In the genomic region with DNA sequence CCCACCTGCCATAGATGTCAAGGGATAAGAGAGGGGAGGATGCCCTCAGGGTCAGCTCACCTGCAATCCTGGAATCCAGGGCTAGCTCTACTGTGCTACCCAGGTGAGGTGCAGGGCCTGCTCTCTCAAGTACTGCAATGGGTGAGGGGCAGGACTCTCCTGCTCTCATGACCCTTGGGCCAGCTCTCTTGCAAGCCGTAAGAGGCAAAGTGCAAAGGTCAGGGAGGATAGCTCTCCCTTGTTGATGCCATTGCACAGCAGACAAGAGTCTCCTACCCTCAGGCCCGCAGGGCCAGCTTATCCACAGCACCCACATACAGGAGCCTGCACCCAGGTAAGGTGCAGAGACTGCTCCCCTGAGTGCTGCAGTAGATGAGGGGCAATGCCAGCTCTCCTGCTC, we compare ENCODE assay signal across 21 mouse cellular contexts. TPM values are rescaled to one million over a fixed set of nuclear protein-coding genes. Genes with fewer than 3 reads are reported as not detected.
DNase-seq lines count a peak whose midpoint lies in the region; ATAC-seq and TF ChIP-seq lines count a peak whose summit lies in the region.
"Had no signal": no experiment of that assay in that cellular context is flagged by ENCODE, and none has a peak within 500 bp of the region (broad histone marks: within the 10 kb centered on the region; RNA-seq: fewer than 3 reads in every experiment).

No protein-coding gene starts in this region.

- H3K4me3 ChIP-seq in intestine, embryonic 16.5 days (ENCODE audit: low read length), result no peak overlapping the region
- no peak overlapping the region for H3K4me3 ChIP-seq in intestine, embryonic 15.5 days (replicated peaks)
- no peak overlapping the region for H3K4me3 ChIP-seq in kidney, embryonic 15.5 days (replicated peaks)
- no peak overlapping the region for H3K4me3 ChIP-seq in neural tube, embryonic 11.5 days (ENCODE audit: low read depth, low read length)
- H3K4me3 ChIP-seq in neural tube, embryonic 15.5 days (replicated peaks), result no peak overlapping the region
- no peak overlapping the region for H3K4me3 ChIP-seq in thymus, adult 2 months (ENCODE audit: control insufficient read depth, insufficient read depth, low read length)
- H3K4me3 ChIP-seq: embryonic facial prominence, embryonic 13.5 days; gastrocnemius, adult 2 months; hindbrain, embryonic 12.5 days had no signal

- TF ChIP-seq POLR2A in thymus, adult 2 months (IDR thresholded peaks at IDR 0.05; ENCODE audit: control insufficient read depth, extremely low read depth, insufficient read depth, low read length, poor library complexity), result no peak

- H3K27me3 ChIP-seq in intestine, embryonic 16.5 days (replicated peaks; ENCODE audit: control insufficient read depth, insufficient read depth, low read length), result no peaks in the 10 kb centered on the region
- H3K27me3 ChIP-seq in intestine, embryonic 15.5 days (replicated peaks), result no peaks in the 10 kb centered on the region
- no peaks in the 10 kb centered on the region for H3K27me3 ChIP-seq in kidney, embryonic 15.5 days
- H3K27me3 ChIP-seq in neural tube, embryonic 11.5 days (ENCODE audit: control insufficient read depth, insufficient read depth, low read length), result no peaks in the 10 kb centered on the region
- no peaks in the 10 kb centered on the region for H3K27me3 ChIP-seq in neural tube, embryonic 15.5 days (replicated peaks)
- H3K27me3 ChIP-seq in thymus, adult 2 months (ENCODE audit: control insufficient read depth, insufficient read depth, low read length), result no peaks in the 10 kb centered on the region
- H3K27me3 ChIP-seq: CH12.LX; embryonic facial prominence, embryonic 13.5 days; hindbrain, embryonic 12.5 days; Patski had no signal

- H3K9ac ChIP-seq in intestine, embryonic 16.5 days (ENCODE audit: low read depth, low read length), result no peak overlapping the region
- no peak overlapping the region for H3K9ac ChIP-seq in intestine, embryonic 15.5 days
- no peak overlapping the region for H3K9ac ChIP-seq in kidney, embryonic 15.5 days
- no peak overlapping the region for H3K9ac ChIP-seq in neural tube, embryonic 11.5 days (ENCODE audit: low read length)
- H3K9ac ChIP-seq in neural tube, embryonic 15.5 days (replicated peaks), result no peak overlapping the region
- H3K9ac ChIP-seq: embryonic facial prominence, embryonic 13.5 days; hindbrain, embryonic 12.5 days had no signal

- no peak for TF ChIP-seq CTCF in thymus, adult 2 months (IDR thresholded peaks at IDR 0.05; ENCODE audit: borderline replicate concordance, control insufficient read depth, extremely low read depth, insufficient read depth, low read length, poor library complexity)

- H3K4me1 ChIP-seq in intestine, embryonic 16.5 days (ENCODE audit: control insufficient read depth, insufficient read depth, low read length), result no peaks in the 10 kb centered on the region
- no peaks in the 10 kb centered on the region for H3K4me1 ChIP-seq in intestine, embryonic 15.5 days (replicated peaks)
- no peaks in the 10 kb centered on the region for H3K4me1 ChIP-seq in kidney, embryonic 15.5 days
- H3K4me1 ChIP-seq in neural tube, embryonic 11.5 days (ENCODE audit: control insufficient read depth, insufficient read depth, low read length), result no peaks in the 10 kb centered on the region
- H3K4me1 ChIP-seq in neural tube, embryonic 15.5 days, result 0 out of 2 replicates have a peak, but pooled peaks cover 2% of the 10 kb centered on the region
- no peaks in the 10 kb centered on the region for H3K4me1 ChIP-seq in thymus, adult 2 months (replicated peaks; ENCODE audit: control insufficient read depth, insufficient read depth, low read length)
- H3K4me1 ChIP-seq: embryonic facial prominence, embryonic 13.5 days; hindbrain, embryonic 12.5 days had no signal

- ATAC-seq in intestine, embryonic 16.5 days, result peak; percentile 36
- ATAC-seq in intestine, embryonic 15.5 days, result no peak
- ATAC-seq in kidney, embryonic 15.5 days (replicated peaks; ENCODE audit: low FRiP score), result no peak
- ATAC-seq in neural tube, embryonic 11.5 days (ENCODE audit: insufficient read depth, low FRiP score, low TSS enrichment), result 0 out of 2 replicates have a peak, but pooled peaks have one; percentile 23
- ATAC-seq in neural tube, embryonic 15.5 days (ENCODE audit: low FRiP score), result no peak
- ATAC-seq: activated CD4-positive, CD25-positive, alpha-beta regulatory T cell, adult 4 months; forebrain, embryonic 14.5 days; Patski had no signal

- H3K27ac ChIP-seq in intestine, embryonic 16.5 days (ENCODE audit: low read length), result no peak overlapping the region
- H3K27ac ChIP-seq in intestine, embryonic 15.5 days, result no peak overlapping the region
- no peak overlapping the region for H3K27ac ChIP-seq in kidney, embryonic 15.5 days
- H3K27ac ChIP-seq in neural tube, embryonic 11.5 days (ENCODE audit: low read depth, low read length), result no peak overlapping the region
- no peak overlapping the region for H3K27ac ChIP-seq in neural tube, embryonic 15.5 days (replicated peaks)
- no peak overlapping the region for H3K27ac ChIP-seq in thymus, adult 2 months (ENCODE audit: control insufficient read depth, insufficient read depth, low read length)
- H3K27ac ChIP-seq: embryonic facial prominence, embryonic 13.5 days; gastrocnemius, adult 2 months; hindbrain, embryonic 12.5 days had no signal

- no peak overlapping the region for H3K4me2 ChIP-seq in intestine, embryonic 16.5 days (ENCODE audit: low read depth, low read length)
- no peak overlapping the region for H3K4me2 ChIP-seq in intestine, embryonic 15.5 days (replicated peaks)
- H3K4me2 ChIP-seq in kidney, embryonic 15.5 days, result no peak overlapping the region
- no peak overlapping the region for H3K4me2 ChIP-seq in neural tube, embryonic 11.5 days (ENCODE audit: low read depth)
- no peak overlapping the region for H3K4me2 ChIP-seq in neural tube, embryonic 15.5 days
- H3K4me2 ChIP-seq: embryonic facial prominence, embryonic 13.5 days; hindbrain, embryonic 12.5 days had no signal

- H3K9me3 ChIP-seq in intestine, embryonic 16.5 days (ENCODE audit: control insufficient read depth, low read length), result no peaks in the 10 kb centered on the region
- no peaks in the 10 kb centered on the region for H3K9me3 ChIP-seq in intestine, embryonic 15.5 days
- H3K9me3 ChIP-seq in kidney, embryonic 15.5 days (replicated peaks), result no peaks in the 10 kb centered on the region
- no peaks in the 10 kb centered on the region for H3K9me3 ChIP-seq in neural tube, embryonic 11.5 days (ENCODE audit: control insufficient read depth, low read length)
- no peaks in the 10 kb centered on the region for H3K9me3 ChIP-seq in neural tube, embryonic 15.5 days (replicated peaks)
- H3K9me3 ChIP-seq: embryonic facial prominence, embryonic 13.5 days had no signal

- H3K36me3 ChIP-seq in intestine, embryonic 16.5 days (ENCODE audit: control insufficient read depth, insufficient read depth, low read length), result no peaks in the 10 kb centered on the region
- no peaks in the 10 kb centered on the region for H3K36me3 ChIP-seq in intestine, embryonic 15.5 days
- H3K36me3 ChIP-seq in kidney, embryonic 15.5 days, result no peaks in the 10 kb centered on the region
- H3K36me3 ChIP-seq in neural tube, embryonic 11.5 days (ENCODE audit: control insufficient read depth, insufficient read depth, low read length), result no peaks in the 10 kb centered on the region
- H3K36me3 ChIP-seq in neural tube, embryonic 15.5 days, result no peaks in the 10 kb centered on the region
- no peaks in the 10 kb centered on the region for H3K36me3 ChIP-seq in thymus, adult 2 months (ENCODE audit: control insufficient read depth, insufficient read depth, low read length)
- H3K36me3 ChIP-seq: embryonic facial prominence, embryonic 13.5 days; hindbrain, embryonic 12.5 days had no signal

- peak; percentile 45 for DNase-seq in kidney, adult 9 months
- DNase-seq in neural tube, embryonic 11.5 days (ENCODE audit: low spot score), result no peak
- DNase-seq in thymus, adult 2 months, result no peak
- DNase-seq: adrenal gland, postnatal 14 days; cerebellum, adult 11-12 months; cerebellum, adult 9-10 months; cerebellum, postnatal 25 days; gastrocnemius, adult 2 months; gastrocnemius, postnatal 25 days; heart, postnatal 10 days; heart, postnatal 4 days had no signal

- 68% methylated on average over 2 of the region's 2 CpGs for WGBS in intestine, embryonic 16.5 days
- WGBS in intestine, embryonic 15.5 days, result 61% methylated on average over 2 of the region's 2 CpGs
- 76% methylated on average over 2 of the region's 2 CpGs for WGBS in kidney, embryonic 15.5 days
- 86% methylated on average over 2 of the region's 2 CpGs for WGBS in neural tube, embryonic 11.5 days
- WGBS in neural tube, embryonic 15.5 days, result 87% methylated on average over 2 of the region's 2 CpGs
- WGBS in thymus, adult 2 months, result 98% methylated on average over 2 of the region's 2 CpGs

RNA-seq across cellular contexts. Expression of a gene that starts 15.2 kb away (rescaled TPM):
- polyA plus RNA-seq in intestine, embryonic 16.5 days (2015; fragmentation: Nextera tagmentation; extraction: Ambion mirVana), result 80.8 and 82.1 TPM in 2 replicates
- polyA plus RNA-seq in intestine, embryonic 15.5 days (2015; fragmentation: Nextera tagmentation; extraction: Ambion mirVana), result 66.0 and 72.3 TPM in 2 replicates
- 78.1 and 83.8 TPM in 2 replicates for polyA plus RNA-seq in kidney, embryonic 15.5 days (2015; fragmentation: Nextera tagmentation; extraction: Ambion mirVana)
- polyA plus RNA-seq in neural tube, embryonic 11.5 days (2014; fragmentation: Nextera tagmentation; extraction: Ambion mirVana), result 68.0 and 69.1 TPM in 2 replicates
- 88.2 and 92.6 TPM in 2 replicates for polyA plus RNA-seq in neural tube, embryonic 15.5 days (2015; fragmentation: Nextera tagmentation; extraction: Ambion mirVana)
- 53.8 and 57.5 TPM in 2 replicates for polyA plus RNA-seq in thymus, adult 2 months (2012; rRNA removed)

Comparison
In these comparisons a context has a peak if more than half of its experiments do, and no peak if none do; other contexts are left out.
1. ATAC-seq: peak in intestine, embryonic 16.5 days (single experiment) and neural tube, embryonic 11.5 days (single experiment); none in intestine, embryonic 15.5 days (single experiment), kidney, embryonic 15.5 days (single experiment) and neural tube, embryonic 15.5 days (single experiment).